Mouse (Mus musculus) embryo, embryonic 10 days (tissue): ENCODE measurements around the gene Gm49398.

Source experiments
- DNase-seq: peaks from one replicate; pipeline ENCODE4 v3.0.0-alpha.2; 2015; ENCODE audit warnings: low spot score

The Gm49398 gene

GRCm38 (mm10) chr13:61288739-61289138 is at the start of gene Gm49398:
Gene Gm49398, minus strand, starts transcription at chr13:61288839.
- DNase-seq = no peak

DNA sequence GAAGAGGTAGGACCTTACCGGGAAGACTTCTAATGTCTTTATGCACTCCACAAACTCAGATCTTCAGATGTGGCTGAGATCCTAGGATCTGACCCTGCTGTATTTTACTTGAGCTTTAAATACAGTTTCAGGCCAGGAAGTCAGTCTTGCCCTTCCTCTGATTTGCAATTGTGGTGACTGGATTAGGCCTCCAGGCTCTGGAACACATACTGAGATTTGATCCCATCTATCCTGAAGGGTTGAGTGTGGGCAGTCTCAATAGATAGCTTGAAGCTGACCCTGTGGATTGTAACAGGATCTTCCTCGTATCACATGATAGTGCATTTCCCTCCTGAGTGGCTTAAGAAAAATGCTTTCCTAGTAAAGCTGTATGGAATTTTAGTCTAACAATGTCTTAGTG is 33.4 kb downstream of the Gm49398 start, which contains the start of gene Cts8:
Cts8 (minus strand) TSS at position 101 of the 400 bp plus-strand sequence.
- DNase-seq = no peak

DNA sequence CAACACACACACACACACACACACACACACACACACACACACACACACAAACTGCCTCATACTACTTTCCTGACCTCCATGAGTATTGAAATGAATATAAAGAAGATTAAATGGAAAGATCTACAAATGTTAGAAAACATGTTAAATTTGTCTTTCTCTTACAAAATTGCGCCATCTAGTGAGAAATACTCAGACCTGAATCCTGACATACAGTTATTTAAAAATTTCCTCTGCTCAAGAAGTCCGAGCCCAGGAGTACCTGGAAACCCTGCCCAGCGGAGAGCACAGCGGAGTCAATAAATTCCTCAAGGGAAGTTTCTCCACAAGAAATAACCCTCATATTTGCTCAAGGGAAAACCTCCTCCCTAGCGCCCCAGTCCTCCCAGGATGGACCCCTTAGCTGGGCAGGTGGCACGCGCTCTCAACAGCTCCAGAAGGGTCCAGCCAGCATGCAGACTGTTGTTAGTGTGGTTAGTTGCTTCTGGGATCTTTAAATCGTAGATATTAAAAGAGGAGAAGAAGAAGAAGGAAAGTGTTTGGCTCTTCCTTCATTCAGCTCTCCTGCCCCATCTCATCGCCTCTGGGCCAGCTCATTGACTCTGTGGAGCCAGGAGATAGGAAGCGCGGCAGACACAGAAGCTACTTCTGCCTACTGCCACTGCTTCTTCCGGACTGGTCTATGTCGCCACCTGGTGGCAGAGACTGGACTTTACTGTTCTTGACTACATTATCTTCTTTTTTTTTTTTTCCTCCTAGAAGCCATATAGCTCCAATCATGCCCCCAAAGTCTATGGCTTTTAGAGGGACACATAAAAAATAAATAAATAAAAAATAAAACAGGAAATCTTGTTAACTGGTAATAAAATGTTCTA is 47.3 kb downstream of the Gm49398 start:
- peak; percentile 72 for DNase-seq

DNA sequence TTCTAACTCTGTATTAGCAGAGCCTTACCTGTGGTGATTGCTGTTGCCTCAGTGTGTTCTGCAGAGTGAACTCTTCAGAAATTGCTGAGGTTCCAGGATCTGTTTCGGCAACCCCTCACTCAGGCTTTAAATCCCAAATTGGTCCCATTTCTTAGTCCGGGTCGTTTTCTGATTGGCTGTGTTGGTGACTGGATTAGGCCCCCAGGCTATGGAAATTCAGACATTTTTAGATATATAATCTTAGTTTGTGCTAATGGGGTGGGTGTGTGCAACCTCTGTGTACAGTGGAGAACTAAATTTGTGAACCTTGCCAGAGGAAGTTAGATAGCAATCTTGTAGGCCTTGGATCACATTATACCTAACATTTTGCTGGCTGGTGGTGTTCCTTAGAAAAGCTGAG is 85.3 kb downstream of the Gm49398 start, which contains the start of gene Cts6:
Cts6 (minus strand) TSS at position 101 of the 400 bp plus-strand sequence.
- no peak for DNase-seq
